Mouse (Mus musculus) heart, adult 18-20 months (tissue): Measurements from ENCODE around the gene Galnt13. TPM values are rescaled to one million over a fixed set of nuclear protein-coding genes. Genes with fewer than 3 reads are reported as not detected.
"Not testable (repeated sequence)": the region's sequence is repeated elsewhere in the genome, so short reads cannot be mapped to it uniquely, and the experiment has no call there.

ENCODE experiments used
- DNase-seq, 2 experiments: peaks; one replicate each; pipeline ENCODE4 v3.0.0; 2021 to 2022; ENCODE audit warnings: mixed read lengths in 1 of 2
- long read RNA-seq, 2 experiments: library from polyadenylated mRNA; stranded (forward); transcript quantifications; one replicate each; pipeline ENCODE4 v2.0.0; 2021
- total RNA-seq, 2 experiments: library from RNA; stranded (reverse); gene quantifications; 2 replicates each; pipeline ENCODE4 v1.2.3; 2021

Gene Galnt13
- not detected for total RNA-seq
- long read RNA-seq, experiment 1: 0 reads
- long read RNA-seq, experiment 2: 0 reads

- no peak for DNase-seq
Observed at GRCm38 (mm10) chr2:54435937-54436735, at the start of gene Galnt13. Galnt13 (plus strand) TSS chr2:54436317.

- DNase-seq: no peak
Observed at GRCm38 (mm10) chr2:54431060-54431459, 5.1 kb upstream of the Galnt13 start.

GRCm38 (mm10) chr2:54435380-54435779, 737 bp upstream of the Galnt13 start:
- no peak for DNase-seq

- DNase-seq: no peak
Observed at GRCm38 (mm10) chr2:54436736-54437500, 801 bp downstream of the Galnt13 start.

- no peak for DNase-seq
Observed at GRCm38 (mm10) chr2:54437501-54437830, 1.3 kb downstream of the Galnt13 start.

GRCm38 (mm10) chr2:54442734-54443500, 6.8 kb downstream of the Galnt13 start:
- DNase-seq: no peak

GRCm38 (mm10) chr2:54483426-54483825, 47.3 kb downstream of the Galnt13 start:
- DNase-seq: no peak

GRCm38 (mm10) chr2:54522989-54523388, 86.9 kb downstream of the Galnt13 start:
- DNase-seq: no peak

GRCm38 (mm10) chr2:54527073-54527472, 91.0 kb downstream of the Galnt13 start:
- no peak for DNase-seq

- peak in 1 of 2 experiments; percentile 1 for DNase-seq
Observed at GRCm38 (mm10) chr2:54558357-54559153, 122.4 kb downstream of the Galnt13 start.

- DNase-seq: no peak
Observed at GRCm38 (mm10) chr2:54565068-54565467, 129.0 kb downstream of the Galnt13 start.

- DNase-seq: no peak
Observed at GRCm38 (mm10) chr2:54567186-54567585, 131.1 kb downstream of the Galnt13 start.

- DNase-seq: no peak
Observed at GRCm38 (mm10) chr2:54567632-54568031, 131.5 kb downstream of the Galnt13 start.

- DNase-seq: not testable (repeated sequence)
Observed at GRCm38 (mm10) chr2:54713817-54714216, 277.7 kb downstream of the Galnt13 start.

- no peak for DNase-seq
Observed at GRCm38 (mm10) chr2:54751232-54751631, 315.1 kb downstream of the Galnt13 start.

GRCm38 (mm10) chr2:54759781-54760180, 323.7 kb downstream of the Galnt13 start:
- no peak for DNase-seq

GRCm38 (mm10) chr2:54778790-54779273, 342.7 kb downstream of the Galnt13 start:
- no peak for DNase-seq

GRCm38 (mm10) chr2:54813670-54814256, 377.6 kb downstream of the Galnt13 start:
- DNase-seq: no peak

- DNase-seq: no peak
Observed at GRCm38 (mm10) chr2:54841245-54841644, 405.1 kb downstream of the Galnt13 start.

GRCm38 (mm10) chr2:54906282-54907060, 470.4 kb downstream of the Galnt13 start:
- DNase-seq: no peak
